Mouse (Mus musculus) testis, adult 2 months (tissue): ENCODE data around the gene Add3.

Experiments used
- CTCF ChIP-seq: fragments of 200-500 bp; IDR thresholded peaks from 2 replicates; pipeline ENCODE4 v1.5.1; 2012; ENCODE audit warnings: low read depth, mild to moderate bottlenecking, inconsistent platforms, low read length, moderate library complexity; ENCODE audit not compliant: control insufficient read depth, insufficient read depth, insufficient replicate concordance
- POLR2A ChIP-seq: fragments of 200-500 bp; IDR thresholded peaks from 2 replicates; pipeline ENCODE4 v1.6.1; 2012; ENCODE audit warnings: low read depth, mild to moderate bottlenecking, inconsistent platforms, low read length, moderate library complexity; ENCODE audit not compliant: control insufficient read depth

DNA sequence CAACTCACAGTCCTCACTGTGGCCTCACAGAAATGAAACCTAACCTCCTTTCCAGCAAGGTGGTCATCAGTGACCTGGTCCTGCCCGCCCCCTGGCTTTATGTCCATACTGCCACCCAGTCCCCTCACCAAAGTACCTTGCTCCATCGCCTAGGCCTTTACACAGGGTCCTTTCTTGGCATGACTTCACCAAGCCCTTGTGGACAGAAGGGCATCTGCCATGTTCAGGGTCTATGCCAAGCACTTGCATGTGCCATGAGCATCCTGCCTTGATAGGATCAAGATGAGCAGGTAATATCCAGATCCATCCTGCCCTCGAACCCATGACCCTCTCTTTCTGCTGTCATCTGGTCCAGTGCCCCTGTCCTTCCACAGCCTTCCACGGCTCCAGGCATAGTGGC is 120.6 kb downstream of the Add3 start:
- no peak for TF ChIP-seq CTCF
- TF ChIP-seq POLR2A = no peak
